Mouse (Mus musculus) MEL (cell line): Measurements from ENCODE around the gene Alox5ap. TPM values are rescaled to one million over a fixed set of nuclear protein-coding genes. Genes with fewer than 3 reads are reported as not detected.

Source experiments
- DNase-seq: peaks from one replicate; pipeline ENCODE4 v3.0.0; 2011; ENCODE audit warnings: low read depth, low spot score
- H3K27ac ChIP-seq: 2 replicates; pipeline ENCODE4 v1.5.1; 2012; ENCODE audit warnings: low read depth, mild to moderate bottlenecking, control low read depth, low read length, moderate library complexity; ENCODE audit not compliant: control insufficient read depth
- H3K27me3 ChIP-seq, 2 experiments: fragments of 150-350 bp in 1 of 2; sonication (generic) in 1 of 2; 2 replicates each; pipeline ENCODE4 v1.6.1; 2012; ENCODE audit warnings: low read length in 2 of 2, mild to moderate bottlenecking in 2 of 2, improper control_type of control experiment in 1 of 2, moderate library complexity in 1 of 2; ENCODE audit not compliant: insufficient read depth in 2 of 2, control insufficient read depth in 1 of 2
- H3K36me3 ChIP-seq, 2 experiments: 2 replicates each; pipeline ENCODE4 v1.6.1; 2012 to 2014; ENCODE audit warnings: low read length in 2 of 2, improper control_type of control experiment in 1 of 2, inconsistent platforms in 1 of 2, mild to moderate bottlenecking in 1 of 2; ENCODE audit not compliant: insufficient read depth in 2 of 2, control insufficient read depth in 1 of 2
- H3K4me1 ChIP-seq, 2 experiments: fragments of 150-350 bp in 1 of 2; sonication (generic) in 1 of 2; 2 replicates each; pipeline ENCODE4 v1.6.1; 2012; ENCODE audit warnings: low read length in 2 of 2, improper control_type of control experiment in 1 of 2, mild to moderate bottlenecking in 1 of 2; ENCODE audit not compliant: insufficient read depth in 2 of 2, control insufficient read depth in 1 of 2
- H3K4me3 ChIP-seq, 2 experiments: fragments of 150-350 bp in 1 of 2; sonication (generic) in 1 of 2; 2 replicates each; pipeline ENCODE4 v1.5.1; 2012; ENCODE audit warnings: low read depth in 2 of 2, low read length in 2 of 2, mild to moderate bottlenecking in 2 of 2, moderate library complexity in 2 of 2, control low read depth in 1 of 2, improper control_type of control experiment in 1 of 2; ENCODE audit not compliant: control insufficient read depth in 1 of 2, insufficient read depth in 1 of 2
- H3K79me2 ChIP-seq: 2 replicates; pipeline ENCODE4 v1.6.1; 2012; ENCODE audit warnings: mild to moderate bottlenecking, low read length, moderate library complexity; ENCODE audit not compliant: control insufficient read depth, poor library complexity, insufficient read depth
- H3K9ac ChIP-seq: 2 replicates; pipeline ENCODE4 v1.6.1; 2012; ENCODE audit warnings: low read depth, mild to moderate bottlenecking, control low read depth, low read length, moderate library complexity; ENCODE audit not compliant: control insufficient read depth, poor library complexity, severe bottlenecking
- H3K9me3 ChIP-seq: fragments of 150-350 bp; sonication (generic); replicated peaks from 2 replicates; pipeline ENCODE4 v1.6.1; 2012; ENCODE audit warnings: mild to moderate bottlenecking, low read length, improper control_type of control experiment, moderate library complexity; ENCODE audit not compliant: insufficient read depth
- BHLHE40 ChIP-seq: IDR thresholded peaks from 2 replicates; pipeline ENCODE4 v1.6.1; 2012; ENCODE audit warnings: low read depth, mild to moderate bottlenecking, inconsistent platforms, low read length, improper control_type of control experiment, borderline replicate concordance
- CHD1 ChIP-seq: IDR thresholded peaks from 2 replicates; pipeline ENCODE4 v1.6.1; 2012; ENCODE audit warnings: low read depth, mild to moderate bottlenecking, inconsistent platforms, low read length, improper control_type of control experiment
- CTCF ChIP-seq, 3 experiments: IDR thresholded peaks in 2 of 3; conservative IDR thresholded peaks in 1 of 3; 2 replicates each; pipeline ENCODE4 v1.5.1; 2011 to 2012; ENCODE audit warnings: low read length in 3 of 3, low read depth in 2 of 3, mild to moderate bottlenecking in 2 of 3, improper control_type of control experiment in 1 of 3, inconsistent platforms in 1 of 3, mixed read lengths in 1 of 3, moderate library complexity in 1 of 3; ENCODE audit not compliant: control insufficient read depth in 1 of 3, insufficient read depth in 1 of 3, poor library complexity in 1 of 3, severe bottlenecking in 1 of 3
- ELF1 ChIP-seq: IDR thresholded peaks from 2 replicates; pipeline ENCODE4 v1.6.1; 2014; ENCODE audit warnings: low read depth, mild to moderate bottlenecking, inconsistent platforms, low read length, improper control_type of control experiment, moderate library complexity
- EP300 ChIP-seq, 2 experiments: IDR thresholded peaks; 2 replicates each; pipeline ENCODE4 v1.6.1; 2011; ENCODE audit warnings: improper control_type of control experiment in 2 of 2, low read length in 2 of 2, low read depth in 1 of 2, mild to moderate bottlenecking in 1 of 2
- ETS1 ChIP-seq: IDR thresholded peaks from 2 replicates; pipeline ENCODE4 v1.6.1; 2012; ENCODE audit warnings: low read depth, mild to moderate bottlenecking, inconsistent platforms, low read length, improper control_type of control experiment, moderate library complexity
- GABPA ChIP-seq: IDR thresholded peaks from 2 replicates; pipeline ENCODE4 v1.6.1; 2012; ENCODE audit warnings: low read depth, mild to moderate bottlenecking, inconsistent platforms, low read length, improper control_type of control experiment, moderate library complexity
- GATA1 ChIP-seq: IDR thresholded peaks from 2 replicates; pipeline ENCODE4 v1.6.1; 2011; ENCODE audit warnings: low read depth, low read length, improper control_type of control experiment
- HCFC1 ChIP-seq: IDR thresholded peaks from 2 replicates; pipeline ENCODE4 v1.6.1; 2012; ENCODE audit warnings: low read depth, mild to moderate bottlenecking, inconsistent platforms, low read length, improper control_type of control experiment, moderate library complexity
- JUND ChIP-seq: IDR thresholded peaks from 2 replicates; pipeline ENCODE4 v1.6.1; 2011; ENCODE audit warnings: low read depth, mild to moderate bottlenecking, improper control_type of control experiment, low read length
- KAT2A ChIP-seq: conservative IDR thresholded peaks from 2 replicates; pipeline ENCODE4 v1.6.1; 2012; ENCODE audit warnings: low read depth, low read length, improper control_type of control experiment, inconsistent platforms
- MAX ChIP-seq: IDR thresholded peaks from 2 replicates; pipeline ENCODE4 v1.6.1; 2011; ENCODE audit warnings: low read length, improper control_type of control experiment
- MAZ ChIP-seq: IDR thresholded peaks from 2 replicates; pipeline ENCODE4 v1.6.1; 2012; ENCODE audit warnings: low read depth, mild to moderate bottlenecking, inconsistent platforms, low read length, improper control_type of control experiment
- MEF2A ChIP-seq: IDR thresholded peaks from 2 replicates; pipeline ENCODE4 v1.6.1; 2014; ENCODE audit warnings: low read depth, mild to moderate bottlenecking, inconsistent platforms, low read length, improper control_type of control experiment; ENCODE audit not compliant: poor library complexity, insufficient replicate concordance, severe bottlenecking; ENCODE audit errors: extremely low read depth
- MXI1 ChIP-seq: IDR thresholded peaks from 2 replicates; pipeline ENCODE4 v1.6.1; 2011; ENCODE audit warnings: mild to moderate bottlenecking, low read depth, low read length, improper control_type of control experiment
- MYB ChIP-seq: IDR thresholded peaks from 2 replicates; pipeline ENCODE4 v1.6.1; 2011; ENCODE audit warnings: mild to moderate bottlenecking, low read depth, low read length, improper control_type of control experiment
- MYC ChIP-seq: IDR thresholded peaks from 2 replicates; pipeline ENCODE4 v1.6.1; 2011; ENCODE audit warnings: low read depth, mild to moderate bottlenecking, low read length, improper control_type of control experiment, moderate library complexity
- NELFE ChIP-seq: IDR thresholded peaks from 2 replicates; pipeline ENCODE4 v1.6.1; 2011; ENCODE audit warnings: low read depth, low read length, improper control_type of control experiment
- NRF1 ChIP-seq: IDR thresholded peaks from 2 replicates; pipeline ENCODE4 v1.6.1; 2014; ENCODE audit warnings: low read depth, mild to moderate bottlenecking, inconsistent platforms, low read length, improper control_type of control experiment, moderate library complexity; ENCODE audit not compliant: poor library complexity, insufficient read depth, severe bottlenecking
- POLR2A ChIP-seq, 2 experiments: IDR thresholded peaks; 2 replicates each; pipeline ENCODE4 v1.6.1; 2011 to 2012; ENCODE audit warnings: low read length in 2 of 2, mild to moderate bottlenecking in 2 of 2, control low read depth in 1 of 2, improper control_type of control experiment in 1 of 2, low read depth in 1 of 2, moderate library complexity in 1 of 2; ENCODE audit not compliant: control insufficient read depth in 1 of 2, insufficient read depth in 1 of 2, poor library complexity in 1 of 2
- POLR2AphosphoS2 ChIP-seq: IDR thresholded peaks from 2 replicates; pipeline ENCODE4 v1.6.1; 2011; ENCODE audit warnings: low read length, improper control_type of control experiment
- RCOR1 ChIP-seq: IDR thresholded peaks from 2 replicates; pipeline ENCODE4 v1.6.1; 2012; ENCODE audit warnings: low read depth, mild to moderate bottlenecking, inconsistent platforms, low read length, improper control_type of control experiment
- SIN3A ChIP-seq: IDR thresholded peaks from 2 replicates; pipeline ENCODE4 v1.6.1; 2012; ENCODE audit warnings: low read length, improper control_type of control experiment, inconsistent platforms
- SMC3 ChIP-seq: IDR thresholded peaks from 2 replicates; pipeline ENCODE4 v1.6.1; 2011; ENCODE audit warnings: low read depth, low read length, improper control_type of control experiment
- TAL1 ChIP-seq: IDR thresholded peaks from 2 replicates; pipeline ENCODE4 v1.6.1; 2012; ENCODE audit warnings: mild to moderate bottlenecking, inconsistent platforms, low read length, moderate library complexity, mixed read lengths
- TBP ChIP-seq: IDR thresholded peaks from 2 replicates; pipeline ENCODE4 v1.8.0; 2011; ENCODE audit warnings: low read depth, low read length, improper control_type of control experiment
- TCF12 ChIP-seq: IDR thresholded peaks from 2 replicates; pipeline ENCODE4 v1.6.1; 2014; ENCODE audit warnings: low read depth, mild to moderate bottlenecking, inconsistent platforms, low read length, improper control_type of control experiment, moderate library complexity
- UBTF ChIP-seq: IDR thresholded peaks from 2 replicates; pipeline ENCODE4 v1.6.1; 2012; ENCODE audit warnings: low read depth, mild to moderate bottlenecking, inconsistent platforms, low read length, improper control_type of control experiment, moderate library complexity, borderline replicate concordance; ENCODE audit not compliant: insufficient read depth
- USF1 ChIP-seq: IDR thresholded peaks from 2 replicates; pipeline ENCODE4 v1.6.1; 2014; ENCODE audit warnings: low read depth, mild to moderate bottlenecking, inconsistent platforms, low read length, improper control_type of control experiment, moderate library complexity
- USF2 ChIP-seq, 2 experiments: IDR thresholded peaks; 2 replicates each; pipeline ENCODE4 v1.6.1; 2011 to 2012; ENCODE audit warnings: improper control_type of control experiment in 2 of 2, low read length in 2 of 2, borderline replicate concordance in 1 of 2, inconsistent platforms in 1 of 2, low read depth in 1 of 2, mild to moderate bottlenecking in 1 of 2; ENCODE audit not compliant: insufficient read depth in 1 of 2
- ZC3H11A ChIP-seq: IDR thresholded peaks from 2 replicates; pipeline ENCODE4 v1.6.1; 2012; ENCODE audit warnings: low read depth, mild to moderate bottlenecking, inconsistent platforms, low read length, improper control_type of control experiment
- ZKSCAN1 ChIP-seq: IDR thresholded peaks from 2 replicates; pipeline ENCODE4 v1.6.1; 2012; ENCODE audit warnings: low read depth, mild to moderate bottlenecking, inconsistent platforms, low read length, improper control_type of control experiment, moderate library complexity
- ZMIZ1 ChIP-seq: IDR thresholded peaks from 2 replicates; pipeline ENCODE4 v1.6.1; 2012; ENCODE audit warnings: low read depth, mild to moderate bottlenecking, inconsistent platforms, low read length, improper control_type of control experiment, moderate library complexity
- ZNF384 ChIP-seq: IDR thresholded peaks from 2 replicates; pipeline ENCODE4 v1.6.1; 2012; ENCODE audit warnings: low read depth, mild to moderate bottlenecking, inconsistent platforms, low read length, improper control_type of control experiment
- polyA plus RNA-seq, 2 experiments: library from polyadenylated mRNA; stranded (reverse) in 1 of 2; unstranded in 1 of 2; fragments of >175 nt in 1 of 2; fragments of >200 nt in 1 of 2; gene quantifications; 2 replicates each; pipeline versions ENCODE4 v1.2.1 to v1.2.4; 2012; ENCODE audit warnings: low replicate concordance in 2 of 2, low read depth in 1 of 2; ENCODE audit not compliant: insufficient read length in 2 of 2, insufficient read depth in 1 of 2, missing spikeins in 1 of 2
- total RNA-seq: library from RNA; depleted of rRNA; stranded (reverse); fragments of 300-350 nt; gene quantifications from 2 replicates; pipeline ENCODE4 v1.2.3, GENCODE M21; 2012

Alox5ap gene
- total and polyA plus RNA-seq, 3 experiments, result 56.4 to 157 TPM; not detected in 1

GRCm38 (mm10) chr5:149245391-149245964 is 19.1 kb upstream of the Alox5ap start:
- Histone ChIP-seq H3K4me1 (peaks cover 3 to 21% of the 10 kb centered on the region in 2 experiments; a peak in 3 of 4 replicates), H3K4me3 (peak overlapping the region; percentile 41 to 61), H3K79me2 (no peaks in the 10 kb centered on the region; the same call in 1 of the 2 replicates), H3K36me3 (peaks cover 0 to 8% of the 10 kb centered on the region in 2 experiments; a peak in 2 of 4 replicates), H3K27ac (peak overlapping the region; percentile 96), H3K27me3 (no peaks in the 10 kb centered on the region), H3K9me3 (no peaks in the 10 kb centered on the region), H3K9ac (peak overlapping the region; percentile 79)
- peak; percentile 94 for DNase-seq
- TF ChIP-seq MYC (0 out of 2 replicates have a peak, but pooled peaks have one; percentile 7), USF2 (IDR thresholded peaks at IDR 0.05; ENCODE audit: borderline replicate concordance in 1 of 2, insufficient read depth in 1 of 2, low read depth in 1 of 2, low read length in 2 of 2) (no peak), JUND (peak; percentile 76; the same call in 1 of the 2 replicates), ZC3H11A (no peak), ETS1 (peak; percentile 98), CHD1 (no peak), POLR2AphosphoS2 (no peak), TBP (0 out of 2 replicates have a peak, but pooled peaks have one; percentile 31), NELFE (no peak), POLR2A (IDR thresholded peaks at IDR 0.05; ENCODE audit: control insufficient read depth in 1 of 2, insufficient read depth in 1 of 2, low read depth in 1 of 2, low read length in 2 of 2, poor library complexity in 1 of 2) (no peak), CTCF (IDR thresholded peaks at IDR 0.05 in 2 of 3, conservative IDR thresholded peaks at IDR 0.05 in 1 of 3; ENCODE audit: control insufficient read depth in 1 of 3, insufficient read depth in 1 of 3, low read depth in 2 of 3, low read length in 3 of 3, poor library complexity in 1 of 3, severe bottlenecking in 1 of 3) (no peak), MAZ (no peak), ZMIZ1 (no peak), GABPA (no peak), MYB (no peak), UBTF (no peak), RCOR1 (peak; percentile 24; the same call in 1 of the 2 replicates), NRF1 (no peak), ZNF384 (peak; percentile 83), HCFC1 (no peak), EP300 (IDR thresholded peaks at IDR 0.05; ENCODE audit: low read depth in 1 of 2, low read length in 2 of 2) (peak; percentile 74 to 81), TCF12 (no peak), ELF1 (no peak), MEF2A (no peak), SMC3 (no peak), BHLHE40 (no peak; the same call in 1 of the 2 replicates), MXI1 (no peak; the same call in 1 of the 2 replicates), USF1 (no peak), KAT2A (no peak), ZKSCAN1 (no peak), TAL1 (peak; percentile 82), MAX (no peak), GATA1 (peak; percentile 90), SIN3A (no peak)
